Mouse (Mus musculus): Measurements from ENCODE around the gene Casc4.

- no peak for TF ChIP-seq POLR2A (IDR thresholded peaks at IDR 0.05; ENCODE audit: borderline replicate concordance, extremely low read depth, low read depth, low read length)
- TF ChIP-seq CTCF (IDR thresholded peaks at IDR 0.05; ENCODE audit: insufficient read depth, low read length) = no peak
These were observed 49.5 kb downstream of the Casc4 start for GRCm38 (mm10) chr2:121916047-121916970.

Data from lung, adult 2 months (tissue).